Mouse (Mus musculus) embryonic facial prominence, embryonic 14.5 days (tissue): ENCODE data around the gene Ubp1. TPM values are rescaled to one million over a fixed set of nuclear protein-coding genes. Genes with fewer than 3 reads are reported as not detected.
A peak's percentile ranks its signal among the peaks of the same experiment; 100 is the strongest.
"Not testable (repeated sequence)": the region's sequence is repeated elsewhere in the genome, so short reads cannot be mapped to it uniquely, and the experiment has no call there.

Experiments
- ATAC-seq: fragments of 200-750 bp; cut with Nextera tagmentation; 2 replicates; pipeline ENCODE4 v1.8.0; 2017; ENCODE audit warnings: low read depth, moderate number of reproducible peaks, moderate TSS enrichment
- DNase-seq: peaks from one replicate; pipeline ENCODE4 v3.0.0-alpha.2; 2015; ENCODE audit warnings: low spot score
- H3K27ac ChIP-seq: fragments of 300-500 bp; sonication (generic); replicated peaks from 2 replicates; pipeline ENCODE4 v1.5.1; 2014; ENCODE audit warnings: low read depth, mild to moderate bottlenecking, low read length, moderate library complexity
- H3K27me3 ChIP-seq: fragments of 300-500 bp; sonication (generic); replicated peaks from 2 replicates; pipeline ENCODE4 v1.6.1; 2014; ENCODE audit warnings: low read length; ENCODE audit not compliant: control insufficient read depth, insufficient read depth
- H3K36me3 ChIP-seq: fragments of 300-500 bp; sonication (generic); 2 replicates; pipeline ENCODE4 v1.6.1; 2014; ENCODE audit warnings: low read length, mixed read lengths; ENCODE audit not compliant: control insufficient read depth, insufficient read depth
- H3K4me1 ChIP-seq: fragments of 300-500 bp; sonication (generic); 2 replicates; pipeline ENCODE4 v1.6.1; 2014; ENCODE audit warnings: antibody characterized with exemption, low read length; ENCODE audit not compliant: control insufficient read depth, insufficient read depth
- H3K4me2 ChIP-seq: fragments of 300-500 bp; sonication (generic); 2 replicates; pipeline ENCODE4 v1.6.1; 2014; ENCODE audit warnings: low read depth, mild to moderate bottlenecking, low read length, moderate library complexity, mixed read lengths
- H3K4me3 ChIP-seq: fragments of 300-500 bp; sonication (generic); 2 replicates; pipeline ENCODE4 v1.5.1; 2014; ENCODE audit warnings: low read depth, mild to moderate bottlenecking, low read length
- H3K9ac ChIP-seq: fragments of 300-500 bp; sonication (generic); 2 replicates; pipeline ENCODE4 v1.6.1; 2014; ENCODE audit warnings: low read depth, mild to moderate bottlenecking, low read length, moderate library complexity, mixed read lengths
- H3K9me3 ChIP-seq: fragments of 300-500 bp; sonication (generic); 2 replicates; pipeline ENCODE4 v1.6.1; 2016; ENCODE audit warnings: low read length; ENCODE audit not compliant: control insufficient read depth
- WGBS: fragments of 180-500 bp; shearing (Covaris S2); extraction: QIAGEN DNeasy Blood & Tissue Kit; methylation state at CpG from one replicate; pipeline ENCODE4 v1.1.7; 2014; 5-methylcytosine and 5-hydroxymethylcytosine counted together
- polyA plus RNA-seq: library from polyadenylated mRNA; unstranded; fragments of >200 nt; fragmentation: Nextera tagmentation; extraction: Ambion mirVana; gene quantifications from 2 replicates; pipeline ENCODE4 v1.2.1, GENCODE M21; 2014

The Ubp1 gene
- 35.1 and 40.7 TPM in 2 replicates for polyA plus RNA-seq

DNA sequence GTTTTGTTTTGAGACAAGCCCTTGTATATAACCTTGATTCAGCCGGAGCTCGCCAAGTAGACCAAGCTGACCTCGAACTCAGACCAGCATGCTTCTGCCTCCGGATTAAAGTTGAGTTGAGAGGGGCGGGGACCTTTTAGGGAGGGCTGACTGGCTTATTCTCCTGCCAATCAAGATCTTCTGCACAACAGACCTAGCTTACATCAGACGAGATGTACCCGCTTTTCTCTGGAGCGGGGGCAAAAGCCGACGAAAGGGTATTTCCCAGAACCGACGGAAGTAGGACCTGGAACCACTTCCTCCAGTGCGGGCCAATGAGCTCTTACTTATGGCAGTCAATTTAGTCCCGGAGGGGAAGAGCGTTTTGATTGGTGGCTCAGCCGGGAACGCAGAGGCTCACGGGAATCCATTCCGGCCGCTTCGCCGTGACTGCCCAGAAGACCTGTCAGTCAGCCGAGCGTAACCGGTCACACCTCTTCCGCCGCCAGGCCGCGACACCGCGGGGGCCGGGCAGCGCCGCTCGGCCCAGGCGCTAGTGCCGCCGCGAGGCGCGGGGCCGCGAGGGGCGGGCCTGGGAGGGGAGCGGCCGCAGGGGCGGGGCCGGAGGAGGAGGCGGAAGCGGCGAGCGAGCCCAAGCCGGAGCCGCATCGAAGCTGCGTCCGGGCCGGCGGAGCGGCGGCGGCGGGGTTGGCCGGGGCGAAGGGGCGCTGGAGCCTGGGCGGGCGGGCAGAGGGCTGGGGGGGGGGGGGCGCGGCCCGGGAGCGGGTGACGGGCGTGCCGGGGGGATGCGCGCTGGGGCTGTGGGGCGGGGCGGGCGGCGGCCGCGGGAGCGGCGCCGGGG is at the start of gene Ubp1:
TSS of gene Ubp1 (plus strand) at position 401 of the 841 bp plus-strand sequence.
- Histone ChIP-seq H3K9me3 (no peaks in the 10 kb centered on the region), H3K27me3 (no peaks in the 10 kb centered on the region), H3K4me3 (peak within 1 kb of the TSS; percentile 96), H3K4me1 (peaks cover 17% of the 10 kb centered on the region), H3K9ac (peak within 1 kb of the TSS; percentile 95), H3K36me3 (no peaks in the 10 kb centered on the region), H3K27ac (peak within 1 kb of the TSS; percentile 82), H3K4me2 (peak within 1 kb of the TSS; percentile 80)
- DNase-seq, result peak; percentile 100
- WGBS, result 1% methylated on average over 27 of the region's 86 CpGs
- ATAC-seq, result peak; percentile 97

DNA sequence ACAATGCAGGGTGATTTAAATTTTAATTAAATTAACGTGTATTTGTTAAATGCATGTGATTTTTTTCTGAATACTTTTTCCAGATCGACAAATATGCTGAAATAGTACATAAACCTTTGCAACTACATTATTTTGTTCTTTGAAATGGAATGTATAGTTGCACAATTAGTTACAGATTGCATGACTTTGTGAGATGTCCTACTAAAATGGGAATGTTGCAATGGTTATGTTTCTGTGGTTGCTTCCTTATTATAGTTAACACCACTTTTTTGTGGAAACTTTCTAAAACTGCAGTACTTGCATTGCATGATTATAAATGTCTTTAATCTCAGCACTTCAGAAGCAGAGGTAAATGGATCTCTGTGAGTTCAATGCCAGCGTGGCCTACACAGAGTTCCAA is 35.8 kb upstream of the Ubp1 start:
- H3K4me2 ChIP-seq, result no peak overlapping the region
- peaks cover 53% of the 10 kb centered on the region for H3K36me3 ChIP-seq
- H3K4me1 ChIP-seq, result no peaks in the 10 kb centered on the region
- no peak overlapping the region for H3K4me3 ChIP-seq
- H3K27me3 ChIP-seq, result no peaks in the 10 kb centered on the region
- no peak for DNase-seq
- 94% methylated on average over 3 of the region's 3 CpGs for WGBS
- H3K9me3 ChIP-seq, result no peaks in the 10 kb centered on the region
- ATAC-seq, result no peak
- no peak overlapping the region for H3K9ac ChIP-seq
- no peak overlapping the region for H3K27ac ChIP-seq

DNA sequence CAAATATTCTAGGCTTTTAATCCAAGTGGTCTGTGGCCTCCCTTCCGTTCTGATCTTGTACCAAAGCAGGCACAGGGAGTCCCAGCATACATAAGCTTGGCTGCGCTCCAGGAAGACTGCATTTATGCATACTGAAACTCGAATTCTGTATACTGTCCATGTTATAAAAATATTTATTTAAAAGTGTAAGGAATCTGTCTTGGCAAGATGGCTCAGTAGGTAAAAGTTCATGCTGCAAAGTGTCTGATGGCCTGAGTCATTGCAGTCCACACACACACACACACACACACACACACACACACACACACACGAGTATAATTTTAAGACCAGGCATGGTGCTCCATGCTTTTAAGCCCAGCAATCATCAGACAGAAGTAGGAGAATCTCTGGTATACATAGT is 27.6 kb upstream of the Ubp1 start:
- no peak overlapping the region for H3K4me3 ChIP-seq
- H3K9me3 ChIP-seq, result no peaks in the 10 kb centered on the region
- H3K27me3 ChIP-seq, result no peaks in the 10 kb centered on the region
- no peak overlapping the region for H3K9ac ChIP-seq
- whole genome bisulfite sequencing, result 76% methylated on average over 4 of the region's 4 CpGs
- H3K4me1 ChIP-seq, result no peaks in the 10 kb centered on the region
- ATAC-seq (no peak), DNase-seq (peak; percentile 20)
- no peak overlapping the region for H3K27ac ChIP-seq
- H3K4me2 ChIP-seq, result no peak overlapping the region
- H3K36me3 ChIP-seq, result peaks cover 50% of the 10 kb centered on the region

DNA sequence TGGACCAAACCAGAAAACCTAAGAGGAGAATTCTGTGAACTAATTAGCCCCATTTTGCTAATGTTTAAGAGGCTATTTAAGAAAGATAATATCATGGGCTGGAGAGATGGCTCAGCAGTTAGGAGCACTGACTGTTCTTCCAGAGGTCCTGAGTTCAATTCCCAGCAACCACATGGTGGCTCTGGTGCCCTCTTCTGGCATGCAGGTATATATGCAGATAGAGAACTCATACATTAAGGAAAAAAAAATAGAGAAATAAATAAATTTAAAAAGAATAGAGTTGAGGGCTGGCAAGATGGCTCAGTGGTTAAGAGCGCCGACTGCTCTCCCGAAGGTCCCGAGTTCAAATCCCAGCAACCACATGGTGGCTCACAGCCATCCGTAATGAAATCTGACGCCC is 26.4 kb upstream of the Ubp1 start:
- not testable (repeated sequence) for H3K27me3 ChIP-seq, H3K9me3 ChIP-seq, H3K4me1 ChIP-seq, H3K9ac ChIP-seq, H3K4me2 ChIP-seq, H3K4me3 ChIP-seq, H3K27ac ChIP-seq, ATAC-seq, DNase-seq
- WGBS, result 92% methylated on average over 6 of the region's 6 CpGs
- H3K36me3 ChIP-seq, result peaks cover 59% of the 10 kb centered on the region

DNA sequence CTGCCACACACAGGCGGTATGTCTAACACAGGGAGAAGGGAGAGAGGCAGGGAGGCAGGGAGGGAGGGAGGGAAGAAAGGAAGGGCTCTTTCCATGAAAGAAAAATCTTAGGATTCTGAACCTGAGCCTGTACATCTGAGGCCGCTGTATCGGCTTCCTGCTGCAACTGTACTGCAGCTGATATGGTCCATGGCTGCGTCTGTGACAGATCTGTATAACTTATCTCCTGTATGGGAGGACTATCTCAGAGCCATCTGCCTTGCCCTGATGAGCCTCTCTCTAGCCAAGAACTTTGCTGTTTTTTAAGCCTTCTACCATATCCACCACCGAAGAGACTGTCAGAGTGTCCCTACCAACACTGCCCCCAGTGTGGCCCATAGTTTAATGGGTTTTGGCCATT is 14.9 kb upstream of the Ubp1 start:
- 98% methylated on average over 5 of the region's 5 CpGs for WGBS
- no peak for DNase-seq
- Histone ChIP-seq H3K36me3 (peaks cover 52% of the 10 kb centered on the region), H3K9me3 (no peaks in the 10 kb centered on the region), H3K4me2 (no peak overlapping the region), H3K4me1 (no peaks in the 10 kb centered on the region), H3K27me3 (no peaks in the 10 kb centered on the region), H3K9ac (no peak overlapping the region), H3K4me3 (no peak overlapping the region), H3K27ac (no peak overlapping the region)
- ATAC-seq, result no peak

DNA sequence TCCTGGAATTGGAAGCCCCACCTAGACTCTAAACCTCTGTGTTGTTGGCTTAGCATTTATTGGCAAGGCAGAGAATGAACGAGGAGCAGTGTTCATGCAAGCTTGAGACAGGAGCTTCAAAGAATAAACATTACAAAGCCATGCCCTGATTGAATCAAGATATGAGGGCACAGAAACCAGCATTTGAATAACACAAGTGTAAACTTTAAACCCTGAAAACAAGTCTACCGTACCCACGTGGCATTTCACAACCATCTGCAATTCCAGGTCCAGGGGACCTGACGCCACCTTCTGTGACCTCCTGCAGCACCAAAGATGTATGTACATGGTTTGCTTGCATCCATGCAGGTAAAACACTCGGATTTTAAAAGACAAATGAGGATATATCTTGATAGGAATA is 8.1 kb upstream of the Ubp1 start:
- no peak for DNase-seq
- 93% methylated on average over 5 of the region's 5 CpGs for WGBS
- ATAC-seq, result no peak

DNA sequence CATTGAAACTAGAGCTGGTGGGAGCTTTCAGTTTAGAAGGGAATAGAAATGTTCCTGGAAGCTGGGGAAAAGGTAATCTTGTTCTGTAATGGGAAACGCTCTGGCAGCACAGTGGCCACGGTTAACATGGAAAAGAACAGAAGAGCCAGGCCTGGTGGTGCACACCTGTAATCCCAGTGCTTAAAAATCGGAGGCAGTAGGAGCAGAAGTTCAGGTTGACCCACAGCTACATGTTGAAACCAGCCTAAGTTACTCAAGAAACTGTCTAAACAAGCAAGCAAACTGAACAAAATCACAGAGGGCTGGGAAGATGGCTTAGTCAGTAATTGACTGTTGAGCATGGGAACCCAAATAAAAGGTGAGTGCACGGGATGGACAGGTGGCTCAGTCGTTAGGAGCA is 5.9 kb upstream of the Ubp1 start:
- peaks cover 15% of the 10 kb centered on the region; the same call in 1 of the 2 replicates for H3K36me3 ChIP-seq
- ATAC-seq (no peak), DNase-seq (no peak)
- no peak overlapping the region for H3K27ac ChIP-seq
- no peak overlapping the region for H3K4me2 ChIP-seq
- H3K4me1 ChIP-seq, result no peaks in the 10 kb centered on the region
- no peaks in the 10 kb centered on the region for H3K9me3 ChIP-seq
- no peak overlapping the region for H3K4me3 ChIP-seq
- no peak overlapping the region for H3K9ac ChIP-seq
- 88% methylated on average over 5 of the region's 5 CpGs for WGBS
- H3K27me3 ChIP-seq, result no peaks in the 10 kb centered on the region

More for the DNA sequence above, 8.1 kb upstream of the Ubp1 start:
- Histone ChIP-seq H3K36me3 (peaks cover 18% of the 10 kb centered on the region), H3K9me3 (no peaks in the 10 kb centered on the region), H3K4me2 (no peak overlapping the region), H3K9ac (no peak overlapping the region), H3K4me3 (no peak overlapping the region), H3K4me1 (no peaks in the 10 kb centered on the region), H3K27me3 (no peaks in the 10 kb centered on the region), H3K27ac (no peak overlapping the region)

DNA sequence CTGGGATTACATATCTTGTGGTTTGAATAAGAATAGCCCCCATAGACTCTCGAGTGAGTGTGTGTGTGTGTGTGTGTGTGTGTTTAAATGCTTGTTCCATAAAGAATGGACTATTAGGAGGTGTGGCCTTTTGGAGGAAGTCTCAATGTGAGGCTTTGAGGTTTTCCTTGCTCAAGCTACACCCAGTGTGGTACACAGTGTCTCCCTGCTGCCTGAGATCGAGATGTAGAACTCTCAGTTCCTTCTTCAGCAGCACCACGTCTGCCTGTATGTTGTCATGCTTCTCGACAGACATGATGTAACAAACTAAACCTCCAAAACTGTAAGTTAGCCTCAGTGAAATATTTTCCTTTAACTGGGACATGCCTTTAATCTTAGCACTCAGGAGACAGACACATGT is 2.1 kb upstream of the Ubp1 start:
- no peak overlapping the region for H3K4me2 ChIP-seq
- peaks cover 16% of the 10 kb centered on the region for H3K4me1 ChIP-seq
- no peak overlapping the region for H3K9ac ChIP-seq
- no peaks in the 10 kb centered on the region for H3K27me3 ChIP-seq
- WGBS, result 91% methylated on average over 4 of the region's 4 CpGs
- H3K36me3 ChIP-seq, result peaks cover under 1% of the 10 kb centered on the region; the same call in 1 of the 2 replicates
- H3K9me3 ChIP-seq, result no peaks in the 10 kb centered on the region
- H3K27ac ChIP-seq, result no peak overlapping the region
- DNase-seq, result no peak
- ATAC-seq, result no peak
- H3K4me3 ChIP-seq, result no peak overlapping the region

DNA sequence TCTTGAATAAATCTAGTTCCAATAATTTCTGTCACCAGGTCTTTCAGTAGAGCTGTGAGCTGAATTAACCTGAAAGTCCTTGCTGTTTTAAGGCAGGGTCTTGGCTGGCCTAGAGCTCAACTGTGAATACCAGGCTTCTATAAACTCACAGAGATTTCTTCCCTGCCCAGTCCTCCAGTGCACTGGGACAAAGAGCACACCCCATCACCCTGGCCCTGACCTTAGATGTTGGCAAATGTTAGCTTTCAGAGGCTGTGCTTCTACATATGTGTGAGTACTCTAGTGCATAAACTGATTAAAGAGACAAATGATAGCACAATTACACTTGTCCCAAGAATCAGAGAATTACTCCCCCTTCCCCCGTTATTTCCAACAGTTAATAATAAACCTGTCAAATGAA is 1.1 kb upstream of the Ubp1 start:
- ATAC-seq (no peak), DNase-seq (no peak)
- 79% methylated on average over 1 of the region's 1 CpGs for WGBS
- no peaks in the 10 kb centered on the region for H3K9me3 ChIP-seq
- no peaks in the 10 kb centered on the region for H3K36me3 ChIP-seq
- peaks cover 17% of the 10 kb centered on the region for H3K4me1 ChIP-seq
- H3K27ac ChIP-seq, result no peak overlapping the region
- peak overlapping the region; percentile 62; the same call in 1 of the 2 replicates for H3K4me2 ChIP-seq
- H3K4me3 ChIP-seq, result no peak overlapping the region
- H3K27me3 ChIP-seq, result no peaks in the 10 kb centered on the region
- H3K9ac ChIP-seq, result no peak overlapping the region
